Mouse (Mus musculus) liver, postnatal 0 days (tissue): ENCODE results near the gene 1300017J02Rik. TPM values are rescaled to one million over a fixed set of nuclear protein-coding genes. Genes with fewer than 3 reads are reported as not detected.
A peak's percentile ranks its signal among the peaks of the same experiment; 100 is the strongest.

Experiments
- ATAC-seq: fragments of 200-750 bp; cut with Nextera tagmentation; 2 replicates; pipeline ENCODE4 v1.8.0; 2017; ENCODE audit warnings: mild to moderate bottlenecking, moderate library complexity
- DNase-seq: peaks from one replicate; pipeline ENCODE4 v3.0.0-alpha.2; 2016
- H3K27ac ChIP-seq: fragments of 300-500 bp; sonication (generic); 2 replicates; pipeline ENCODE4 v1.5.1; 2014; ENCODE audit warnings: antibody characterized with exemption, moderate library complexity, mild to moderate bottlenecking, low read depth
- H3K27me3 ChIP-seq: fragments of 300-500 bp; sonication (generic); 2 replicates; pipeline ENCODE4 v1.6.1; 2014; ENCODE audit warnings: low read length, control low read depth, mixed read lengths; ENCODE audit not compliant: insufficient read depth
- H3K36me3 ChIP-seq: fragments of 300-500 bp; sonication (generic); replicated peaks from 2 replicates; pipeline ENCODE4 v1.6.1; 2014; ENCODE audit warnings: mild to moderate bottlenecking, control low read depth, low read length, moderate library complexity, mixed read lengths; ENCODE audit not compliant: insufficient read depth
- H3K4me1 ChIP-seq: fragments of 300-500 bp; sonication (generic); 2 replicates; pipeline ENCODE4 v1.6.1; 2014; ENCODE audit warnings: antibody characterized with exemption, mild to moderate bottlenecking, control low read depth; ENCODE audit not compliant: insufficient read depth
- H3K4me2 ChIP-seq: fragments of 300-500 bp; sonication (generic); 2 replicates; pipeline ENCODE4 v1.6.1; 2014; ENCODE audit warnings: low read depth, mild to moderate bottlenecking, low read length, moderate library complexity, mixed read lengths
- H3K4me3 ChIP-seq: fragments of 300-500 bp; sonication (generic); 2 replicates; pipeline ENCODE4 v1.5.1; 2014; ENCODE audit warnings: low read depth, low read length
- H3K9ac ChIP-seq: fragments of 300-500 bp; sonication (generic); replicated peaks from 2 replicates; pipeline ENCODE4 v1.6.1; 2014; ENCODE audit warnings: mild to moderate bottlenecking, moderate library complexity
- H3K9me3 ChIP-seq: fragments of 300-500 bp; sonication (generic); 2 replicates; pipeline ENCODE4 v1.6.1; 2016; ENCODE audit warnings: mild to moderate bottlenecking, control low read depth, low read length, mixed read lengths
- CTCF ChIP-seq: sonication (generic); IDR thresholded peaks from 2 replicates; pipeline ENCODE4 v1.5.1; 2016; ENCODE audit warnings: antibody characterized with exemption, low read depth
- EP300 ChIP-seq: IDR thresholded peaks from 2 replicates; pipeline ENCODE4 v1.6.1; 2016; ENCODE audit warnings: antibody characterized with exemption, low read depth, mild to moderate bottlenecking
- WGBS: fragments of 180-500 bp; shearing (Covaris S2); extraction: QIAGEN DNeasy Blood & Tissue Kit; methylation state at CpG from one replicate; pipeline ENCODE4 v1.1.7; 2014; ENCODE audit not compliant: insufficient replicate concordance; 5-methylcytosine and 5-hydroxymethylcytosine counted together
- polyA plus RNA-seq: library from polyadenylated mRNA; unstranded; fragments of >200 nt; fragmentation: Nextera tagmentation; extraction: Ambion mirVana; gene quantifications from 2 replicates; pipeline ENCODE4 v1.2.1, GENCODE M21; 2015

The 1300017J02Rik gene
- polyA plus RNA-seq, 1 experiment from 2014 or later: 175 TPM

DNA sequence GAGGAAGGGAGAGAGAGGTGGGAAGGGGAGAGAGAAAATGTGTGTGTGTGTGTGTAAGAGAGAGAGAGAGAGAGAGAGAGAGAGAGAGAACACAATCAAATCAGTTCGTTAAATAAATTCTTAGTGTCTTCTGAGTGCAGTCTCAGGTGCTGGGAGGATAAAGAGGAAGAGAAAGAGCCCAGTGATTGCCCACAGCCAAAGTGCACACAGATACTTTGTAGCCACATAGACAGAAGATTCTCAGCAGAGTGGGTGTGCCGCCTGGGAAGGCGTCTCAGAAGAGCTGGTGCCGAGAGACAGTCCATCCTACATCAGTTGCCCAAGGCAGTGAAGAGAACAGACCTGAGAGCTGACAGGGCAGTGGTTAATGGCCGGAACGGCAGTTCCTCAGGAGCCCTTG, 90.6 kb downstream of the 1300017J02Rik start:
- DNase-seq: no peak
- no peak overlapping the region for H3K4me3 ChIP-seq
- H3K9me3 ChIP-seq: no peaks in the 10 kb centered on the region
- H3K4me1 ChIP-seq: no peaks in the 10 kb centered on the region
- no peak overlapping the region for H3K4me2 ChIP-seq
- no peak for ATAC-seq
- TF ChIP-seq CTCF: no peak
- TF ChIP-seq EP300: no peak
- no peak overlapping the region for H3K9ac ChIP-seq
- H3K27ac ChIP-seq: no peak overlapping the region
- H3K36me3 ChIP-seq: peaks cover 30% of the 10 kb centered on the region
- 64% methylated on average over 6 of the region's 6 CpGs for WGBS
- H3K27me3 ChIP-seq: no peaks in the 10 kb centered on the region

DNA sequence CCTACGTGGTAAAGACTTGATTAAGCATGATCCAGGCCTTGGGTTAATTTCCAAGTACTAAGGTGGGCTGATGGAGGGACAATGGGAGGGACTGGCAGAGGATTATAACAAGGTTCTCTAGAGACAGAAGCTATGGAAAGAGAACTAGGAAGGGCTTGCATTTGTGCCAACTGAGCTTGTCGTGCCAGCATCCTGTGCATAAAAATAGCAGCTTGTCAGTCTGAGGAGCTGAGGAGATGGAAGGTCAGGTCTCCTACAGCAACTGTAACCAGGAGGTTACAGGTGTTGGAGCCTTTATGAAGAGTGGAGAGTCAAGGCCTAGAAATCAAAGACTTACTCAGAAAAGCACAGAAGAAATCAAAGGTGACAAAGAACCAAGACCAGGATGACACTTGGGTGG, 91.3 kb downstream of the 1300017J02Rik start:
- WGBS: 47% methylated on average over 2 of the region's 2 CpGs
- no peak overlapping the region for H3K4me2 ChIP-seq
- no peak overlapping the region for H3K27ac ChIP-seq
- ATAC-seq (no peak), DNase-seq (no peak)
- H3K9me3 ChIP-seq: no peaks in the 10 kb centered on the region
- TF ChIP-seq CTCF (no peak), EP300 (no peak)
- H3K9ac ChIP-seq: no peak overlapping the region
- H3K27me3 ChIP-seq: no peaks in the 10 kb centered on the region
- H3K4me1 ChIP-seq: no peaks in the 10 kb centered on the region
- peaks cover 32% of the 10 kb centered on the region for H3K36me3 ChIP-seq
- no peak overlapping the region for H3K4me3 ChIP-seq

DNA sequence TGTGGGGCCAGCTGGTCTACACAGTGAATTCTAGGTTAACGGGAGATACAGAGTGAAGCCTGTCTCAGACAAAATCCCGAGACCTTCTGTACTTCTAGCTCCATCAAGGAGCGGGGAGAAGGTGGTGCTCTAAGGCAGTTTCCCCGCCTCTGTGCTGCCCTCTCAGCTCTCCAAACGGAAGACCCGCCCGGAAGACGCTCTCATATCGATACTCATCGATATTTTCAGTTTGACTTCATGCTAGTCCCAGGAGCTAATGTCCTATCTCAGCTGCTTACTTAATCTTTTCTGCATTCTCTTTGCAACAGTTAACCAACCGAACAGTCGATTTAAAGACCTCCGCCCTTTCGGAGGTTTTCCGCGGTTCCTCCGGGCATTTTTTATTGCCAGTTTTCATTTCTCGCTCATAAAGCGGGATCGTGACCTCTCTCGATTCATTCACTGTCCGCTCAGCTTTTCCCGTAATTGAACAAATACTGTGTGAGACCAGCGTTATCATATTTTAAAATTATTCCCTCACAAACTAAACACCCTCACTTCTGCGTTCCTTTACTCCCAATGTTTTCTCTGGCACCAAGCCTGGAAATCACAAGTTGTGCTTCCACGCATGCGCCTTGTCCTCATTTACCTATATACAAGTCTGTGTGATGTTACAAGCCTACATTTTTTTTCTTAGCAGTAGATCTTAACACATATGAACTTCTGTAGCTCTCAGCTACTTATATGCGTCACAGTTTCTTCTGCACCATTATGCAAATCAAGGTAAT, 92.0 kb downstream of the 1300017J02Rik start:
- 68% methylated on average over 28 of the region's 28 CpGs for WGBS
- H3K4me3 ChIP-seq: no peak overlapping the region
- ATAC-seq (no peak), DNase-seq (no peak)
- no peaks in the 10 kb centered on the region for H3K4me1 ChIP-seq
- no peak overlapping the region for H3K9ac ChIP-seq
- H3K36me3 ChIP-seq: peaks cover 32% of the 10 kb centered on the region
- H3K4me2 ChIP-seq: no peak overlapping the region
- H3K27ac ChIP-seq: no peak overlapping the region
- no peaks in the 10 kb centered on the region for H3K27me3 ChIP-seq
- TF ChIP-seq CTCF: no peak
- TF ChIP-seq EP300: no peak
- no peaks in the 10 kb centered on the region for H3K9me3 ChIP-seq

DNA sequence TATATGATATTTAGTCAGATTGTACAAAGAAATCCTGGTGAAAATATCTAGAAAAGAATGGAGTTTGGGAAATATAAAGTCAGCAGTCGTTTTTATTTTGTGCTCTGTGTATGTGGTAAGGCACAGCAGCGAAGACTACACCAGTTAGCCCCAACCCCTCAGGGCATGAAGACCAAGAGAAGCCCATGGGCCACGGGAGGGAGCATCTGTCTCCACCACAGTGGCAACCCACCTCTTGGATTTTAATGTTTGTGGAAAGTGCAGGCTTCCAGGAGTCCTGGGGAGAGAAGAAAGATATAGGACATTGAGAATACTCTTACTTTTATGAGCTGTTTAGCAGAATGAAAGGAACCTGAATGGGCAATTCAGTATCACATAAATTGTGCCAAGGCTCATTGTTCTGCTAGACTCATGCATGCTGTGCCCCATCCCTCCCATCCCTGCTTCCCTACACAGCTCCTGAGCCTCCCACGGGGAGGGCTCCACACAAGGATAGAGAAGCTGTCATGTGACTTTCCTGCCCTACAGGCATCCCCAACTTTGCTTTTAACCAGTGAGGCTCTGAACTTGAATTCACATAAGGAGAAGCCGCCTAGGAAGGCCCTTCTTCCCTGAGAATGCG, 96.0 kb downstream of the 1300017J02Rik start:
- Histone ChIP-seq H3K4me2 (no peak overlapping the region), H3K4me3 (no peak overlapping the region), H3K4me1 (no peaks in the 10 kb centered on the region), H3K9ac (no peak overlapping the region), H3K27ac (no peak overlapping the region), H3K9me3 (no peaks in the 10 kb centered on the region), H3K27me3 (no peaks in the 10 kb centered on the region), H3K36me3 (peaks cover 13% of the 10 kb centered on the region)
- DNase-seq (no peak), ATAC-seq (no peak)
- TF ChIP-seq CTCF: no peak
- TF ChIP-seq EP300: no peak
- 65% methylated on average over 6 of the region's 6 CpGs for WGBS

DNA sequence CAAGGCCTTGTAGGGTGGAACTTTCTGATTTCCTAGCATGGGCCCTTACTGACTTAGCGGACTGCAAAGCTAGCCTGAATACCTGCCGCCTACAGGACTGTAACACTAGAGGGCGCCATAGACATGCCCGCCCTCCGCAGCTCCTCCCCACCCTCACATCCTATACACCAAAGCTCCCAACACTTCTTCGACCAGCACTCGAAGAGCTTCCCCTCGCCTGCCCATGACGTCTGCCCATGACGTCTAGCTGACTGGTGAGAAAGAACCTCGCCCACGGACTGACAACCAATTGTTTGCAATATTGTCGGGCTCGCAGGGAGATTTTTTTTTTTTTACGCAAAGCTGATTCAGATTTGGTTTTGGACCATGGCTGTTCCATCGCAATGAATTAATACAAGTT, 97.0 kb downstream of the 1300017J02Rik start:
- H3K4me1 ChIP-seq: no peaks in the 10 kb centered on the region
- 7% methylated on average over 16 of the region's 16 CpGs for WGBS
- H3K9me3 ChIP-seq: no peaks in the 10 kb centered on the region
- peak overlapping the region; percentile 36 for H3K4me2 ChIP-seq
- ATAC-seq (peak; percentile 73), DNase-seq (peak; percentile 84)
- no peak overlapping the region for H3K27ac ChIP-seq
- no peak overlapping the region for H3K4me3 ChIP-seq
- H3K9ac ChIP-seq: no peak overlapping the region
- TF ChIP-seq CTCF (peak; percentile 96), EP300 (no peak)
- H3K27me3 ChIP-seq: no peaks in the 10 kb centered on the region
- H3K36me3 ChIP-seq: peaks cover 13% of the 10 kb centered on the region

DNA sequence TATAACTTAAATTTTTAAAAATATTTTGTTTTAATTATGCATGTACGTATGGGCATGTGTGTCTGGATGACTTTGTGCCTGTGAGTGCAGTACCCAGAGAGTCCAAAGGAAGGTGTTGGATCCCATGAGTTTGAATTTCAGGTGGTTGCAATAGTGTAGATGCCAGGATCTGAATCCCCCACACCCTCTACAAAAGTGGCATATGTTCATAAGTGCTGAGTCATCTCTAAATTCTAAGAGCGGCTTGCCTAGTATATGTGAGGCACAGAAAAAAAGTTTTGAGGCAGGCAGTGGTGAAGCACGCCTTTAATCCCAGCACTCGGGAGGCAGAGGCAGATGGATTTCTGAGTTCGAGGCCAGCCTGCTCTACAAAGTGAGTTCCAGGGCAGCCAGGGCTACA, 99.1 kb downstream of the 1300017J02Rik start:
- no peak overlapping the region for H3K9ac ChIP-seq
- peaks cover 10% of the 10 kb centered on the region for H3K36me3 ChIP-seq
- no peak for DNase-seq
- H3K4me3 ChIP-seq: no peak overlapping the region
- TF ChIP-seq EP300 (no peak), CTCF (no peak)
- no peak overlapping the region for H3K27ac ChIP-seq
- H3K4me1 ChIP-seq: no peaks in the 10 kb centered on the region
- H3K27me3 ChIP-seq: no peaks in the 10 kb centered on the region
- H3K9me3 ChIP-seq: no peaks in the 10 kb centered on the region
- ATAC-seq: no peak
- 60% methylated on average over 5 of the region's 5 CpGs for WGBS
- H3K4me2 ChIP-seq: no peak overlapping the region
